Mouse (Mus musculus): ENCODE data around the gene Gtf2ird2. TPM values are rescaled to one million over a fixed set of nuclear protein-coding genes. Genes with fewer than 3 reads are reported as not detected.
A peak's percentile ranks its signal among the peaks of the same experiment; 100 is the strongest.

Gene Gtf2ird2
- polyA plus RNA-seq, 1 experiment from 2014 or later: 7.3 TPM

- Histone ChIP-seq H3K36me3 (no peaks in the 10 kb centered on the region), H3K9me3 (replicated peaks) (no peaks in the 10 kb centered on the region), H3K27ac (peak within 1 kb of the TSS; percentile 50; the same call in 1 of the 2 replicates), H3K4me1 (peaks cover 56% of the 10 kb centered on the region), H3K4me3 (no peak within 1 kb of the TSS), H3K27me3 (ENCODE audit: low read depth, poor library complexity, severe bottlenecking) (no peaks in the 10 kb centered on the region)
- no peak for DNase-seq (ENCODE audit: low spot score)
- WGBS: 87% methylated on average over 7 of the region's 7 CpGs
Observed at GRCm38 (mm10) chr5:134229391-134229790, 45.6 kb downstream of the Gtf2ird2 start, which contains the start of gene Ncf1. Gene Ncf1 (minus strand): TSS chr5:134229625.

- peaks cover 16% of the 10 kb centered on the region for H3K36me3 ChIP-seq
- no peak overlapping the region for H3K4me3 ChIP-seq
- H3K9me3 ChIP-seq (replicated peaks): no peaks in the 10 kb centered on the region
- H3K27me3 ChIP-seq (ENCODE audit: low read depth, poor library complexity, severe bottlenecking): no peaks in the 10 kb centered on the region
- H3K4me1 ChIP-seq: peaks cover 61% of the 10 kb centered on the region
- 89% methylated on average over 5 of the region's 5 CpGs for WGBS
- DNase-seq (ENCODE audit: low spot score): no peak
- no peak overlapping the region for H3K27ac ChIP-seq
Observed at GRCm38 (mm10) chr5:134231376-134231775, 47.6 kb downstream of the Gtf2ird2 start.

- Histone ChIP-seq H3K4me1 (peaks cover 54% of the 10 kb centered on the region), H3K9me3 (replicated peaks) (no peaks in the 10 kb centered on the region), H3K36me3 (peaks cover 24% of the 10 kb centered on the region), H3K4me3 (no peak overlapping the region), H3K27ac (peak overlapping the region; percentile 67; the same call in 1 of the 2 replicates), H3K27me3 (ENCODE audit: low read depth, poor library complexity, severe bottlenecking) (no peaks in the 10 kb centered on the region)
- WGBS: 68% methylated on average over 6 of the region's 6 CpGs
- no peak for DNase-seq (ENCODE audit: low spot score)
Observed at GRCm38 (mm10) chr5:134232111-134232510, 48.3 kb downstream of the Gtf2ird2 start.

- Histone ChIP-seq H3K9me3 (replicated peaks) (no peaks in the 10 kb centered on the region), H3K36me3 (peaks cover 28% of the 10 kb centered on the region), H3K27me3 (ENCODE audit: low read depth, poor library complexity, severe bottlenecking) (no peaks in the 10 kb centered on the region), H3K4me1 (peaks cover 50% of the 10 kb centered on the region), H3K4me3 (no peak overlapping the region), H3K27ac (peak overlapping the region; percentile 67; the same call in 1 of the 2 replicates)
- WGBS: 19% methylated on average over 7 of the region's 7 CpGs
- no peak for DNase-seq (ENCODE audit: low spot score)
Observed at GRCm38 (mm10) chr5:134232568-134232967, 48.7 kb downstream of the Gtf2ird2 start.

- no peaks in the 10 kb centered on the region for H3K9me3 ChIP-seq (replicated peaks)
- H3K27ac ChIP-seq: peak overlapping the region; percentile 42; the same call in 1 of the 2 replicates
- WGBS: 65% methylated on average over 7 of the region's 7 CpGs
- peaks cover 35% of the 10 kb centered on the region for H3K36me3 ChIP-seq
- no peaks in the 10 kb centered on the region for H3K27me3 ChIP-seq (ENCODE audit: low read depth, poor library complexity, severe bottlenecking)
- H3K4me1 ChIP-seq: peaks cover 44% of the 10 kb centered on the region
- H3K4me3 ChIP-seq: no peak overlapping the region
- DNase-seq (ENCODE audit: low spot score): no peak
Observed at GRCm38 (mm10) chr5:134233244-134233651, 49.4 kb downstream of the Gtf2ird2 start.

- 64% methylated on average over 2 of the region's 2 CpGs for WGBS
- Histone ChIP-seq H3K4me3 (no peak overlapping the region), H3K36me3 (peaks cover 45% of the 10 kb centered on the region), H3K9me3 (replicated peaks) (no peaks in the 10 kb centered on the region), H3K4me1 (peaks cover 43% of the 10 kb centered on the region), H3K27ac (peak overlapping the region; percentile 46; the same call in 1 of the 2 replicates), H3K27me3 (ENCODE audit: low read depth, poor library complexity, severe bottlenecking) (no peaks in the 10 kb centered on the region)
- no peak for DNase-seq (ENCODE audit: low spot score)
Observed at GRCm38 (mm10) chr5:134234205-134234604, 50.4 kb downstream of the Gtf2ird2 start.

- Histone ChIP-seq H3K27me3 (ENCODE audit: low read depth, poor library complexity, severe bottlenecking) (no peaks in the 10 kb centered on the region), H3K4me3 (no peak overlapping the region), H3K4me1 (peaks cover 43% of the 10 kb centered on the region), H3K9me3 (replicated peaks) (no peaks in the 10 kb centered on the region), H3K36me3 (peaks cover 54% of the 10 kb centered on the region), H3K27ac (peak overlapping the region; percentile 46)
- 50% methylated on average over 6 of the region's 6 CpGs for WGBS
- DNase-seq (ENCODE audit: low spot score): no peak
Observed at GRCm38 (mm10) chr5:134235111-134235510, 51.3 kb downstream of the Gtf2ird2 start.

- WGBS: 87% methylated on average over 3 of the region's 3 CpGs
- no peak overlapping the region for H3K4me3 ChIP-seq
- H3K9me3 ChIP-seq (replicated peaks): no peaks in the 10 kb centered on the region
- peaks cover 43% of the 10 kb centered on the region for H3K4me1 ChIP-seq
- DNase-seq (ENCODE audit: low spot score): no peak
- peaks cover 65% of the 10 kb centered on the region for H3K36me3 ChIP-seq
- H3K27ac ChIP-seq: no peak overlapping the region
- no peaks in the 10 kb centered on the region for H3K27me3 ChIP-seq (ENCODE audit: low read depth, poor library complexity, severe bottlenecking)
Observed at GRCm38 (mm10) chr5:134236241-134236640, 52.4 kb downstream of the Gtf2ird2 start.

GRCm38 (mm10) chr5:134236796-134237195, 53.0 kb downstream of the Gtf2ird2 start:
- 92% methylated on average over 6 of the region's 6 CpGs for WGBS
- DNase-seq (ENCODE audit: low spot score): no peak
- no peak overlapping the region for H3K4me3 ChIP-seq
- no peaks in the 10 kb centered on the region for H3K9me3 ChIP-seq (replicated peaks)
- peaks cover 43% of the 10 kb centered on the region for H3K4me1 ChIP-seq
- H3K27ac ChIP-seq: no peak overlapping the region
- no peaks in the 10 kb centered on the region for H3K27me3 ChIP-seq (ENCODE audit: low read depth, poor library complexity, severe bottlenecking)
- H3K36me3 ChIP-seq: peaks cover 70% of the 10 kb centered on the region

GRCm38 (mm10) chr5:134237508-134237907, 53.7 kb downstream of the Gtf2ird2 start:
- WGBS: 96% methylated on average over 11 of the region's 11 CpGs
- Histone ChIP-seq H3K4me1 (peaks cover 36% of the 10 kb centered on the region), H3K9me3 (replicated peaks) (no peaks in the 10 kb centered on the region), H3K27ac (no peak overlapping the region), H3K27me3 (ENCODE audit: low read depth, poor library complexity, severe bottlenecking) (no peaks in the 10 kb centered on the region), H3K4me3 (no peak overlapping the region), H3K36me3 (peaks cover 78% of the 10 kb centered on the region)
- no peak for DNase-seq (ENCODE audit: low spot score)

- H3K4me3 ChIP-seq: no peak overlapping the region
- H3K4me1 ChIP-seq: peaks cover 30% of the 10 kb centered on the region
- H3K27me3 ChIP-seq (ENCODE audit: low read depth, poor library complexity, severe bottlenecking): no peaks in the 10 kb centered on the region
- H3K36me3 ChIP-seq: peaks cover 84% of the 10 kb centered on the region
- WGBS: 93% methylated on average over 28 of the region's 28 CpGs
- no peaks in the 10 kb centered on the region for H3K9me3 ChIP-seq (replicated peaks)
- no peak overlapping the region for H3K27ac ChIP-seq
- DNase-seq (ENCODE audit: low spot score): no peak
Observed at GRCm38 (mm10) chr5:134237936-134238760, 54.3 kb downstream of the Gtf2ird2 start.

GRCm38 (mm10) chr5:134241831-134242230, 58.0 kb downstream of the Gtf2ird2 start:
- Histone ChIP-seq H3K4me3 (no peak overlapping the region), H3K36me3 (peaks cover 100% of the 10 kb centered on the region), H3K27ac (no peak overlapping the region), H3K27me3 (ENCODE audit: low read depth, poor library complexity, severe bottlenecking) (no peaks in the 10 kb centered on the region), H3K9me3 (replicated peaks) (no peaks in the 10 kb centered on the region), H3K4me1 (no peaks in the 10 kb centered on the region)
- DNase-seq (ENCODE audit: low spot score): no peak
- WGBS: 80% methylated on average over 5 of the region's 5 CpGs

GRCm38 (mm10) chr5:134243661-134244436, 60.0 kb downstream of the Gtf2ird2 start:
- Histone ChIP-seq H3K27me3 (ENCODE audit: low read depth, poor library complexity, severe bottlenecking) (no peaks in the 10 kb centered on the region), H3K27ac (no peak overlapping the region), H3K36me3 (peaks cover 100% of the 10 kb centered on the region), H3K4me1 (no peaks in the 10 kb centered on the region), H3K9me3 (replicated peaks) (no peaks in the 10 kb centered on the region), H3K4me3 (no peak overlapping the region)
- 95% methylated on average over 26 of the region's 26 CpGs for WGBS
- DNase-seq (ENCODE audit: low spot score): no peak
